23 mouse cellular contexts compared by ENCODE assay signal in genomic region chr1:20620611-20621010, GRCm38 (mm10). TPM values are rescaled to one million over a fixed set of nuclear protein-coding genes. Genes with fewer than 3 reads are reported as not detected.
"Had no signal": no experiment of that assay in that cellular context is flagged by ENCODE, and none has a peak within 500 bp of the region (broad histone marks: within the 10 kb centered on the region; RNA-seq: fewer than 3 reads in every experiment).

No protein-coding gene starts in this region.

- H3K4me1 ChIP-seq: limb, embryonic 12.5 days; liver, embryonic 12.5 days; liver, embryonic 15.5 days; megakaryocyte, embryonic 14.5 days; midbrain, embryonic 10.5 days; midbrain, embryonic 13.5 days; stomach, embryonic 15.5 days had no signal

- H3K9ac ChIP-seq: limb, embryonic 12.5 days; liver, embryonic 12.5 days; liver, embryonic 15.5 days; lung, embryonic 15.5 days; midbrain, embryonic 13.5 days; stomach, embryonic 15.5 days had no signal

- ATAC-seq: intestine, embryonic 16.5 days; liver, embryonic 12.5 days; midbrain, embryonic 13.5 days had no signal

- H3K4me2 ChIP-seq: limb, embryonic 12.5 days; liver, embryonic 12.5 days; liver, embryonic 15.5 days; lung, embryonic 15.5 days; midbrain, embryonic 13.5 days; stomach, embryonic 15.5 days had no signal

- H3K4me3 ChIP-seq: layer of hippocampus, adult 2 months; left cerebral cortex, adult 2 months; limb, embryonic 12.5 days; liver, embryonic 12.5 days; liver, embryonic 15.5 days; lung, embryonic 15.5 days; megakaryocyte, embryonic 14.5 days; midbrain, embryonic 10.5 days; midbrain, embryonic 13.5 days; stomach, embryonic 15.5 days had no signal

- H3K9me3 ChIP-seq: limb, embryonic 12.5 days; liver, embryonic 12.5 days; liver, embryonic 15.5 days; lung, embryonic 15.5 days; megakaryocyte, embryonic 14.5 days; midbrain, embryonic 10.5 days; midbrain, embryonic 13.5 days; stomach, embryonic 15.5 days had no signal

- H3K27me3 ChIP-seq: limb, embryonic 12.5 days; liver, embryonic 12.5 days; liver, embryonic 15.5 days; lung, embryonic 15.5 days; megakaryocyte, embryonic 14.5 days; midbrain, embryonic 13.5 days; stomach, embryonic 15.5 days had no signal

- H3K27ac ChIP-seq: kidney, postnatal 0 days; layer of hippocampus, adult 2 months; left cerebral cortex, adult 2 months; limb, embryonic 12.5 days; liver, embryonic 12.5 days; liver, embryonic 15.5 days; lung, embryonic 15.5 days; midbrain, embryonic 10.5 days; midbrain, embryonic 13.5 days; stomach, embryonic 15.5 days had no signal

- H3K36me3 ChIP-seq: limb, embryonic 12.5 days; liver, embryonic 12.5 days; liver, embryonic 15.5 days; lung, embryonic 15.5 days; midbrain, embryonic 10.5 days; midbrain, embryonic 13.5 days; stomach, embryonic 15.5 days had no signal

- DNase-seq: kidney, adult 2 months; kidney, postnatal 25 days; layer of hippocampus, adult 9-11 months; layer of hippocampus, postnatal 36 days; liver; lung, adult 18-20 months; lung, postnatal 10 days; lung, postnatal 36 days; right cerebral cortex, postnatal 25 days; spleen, adult 18-20 months; thymus, postnatal 36 days had no signal

RNA-seq across cellular contexts. Expression of gene Pkhd1, which starts 2.7 kb away (rescaled TPM):
- total RNA-seq: layer of hippocampus, postnatal 36 days had no signal
- polyA plus RNA-seq: midbrain, embryonic 10.5 days had no signal
